Mouse (Mus musculus) adrenal gland, postnatal 0 days (tissue): ENCODE results near the gene Gm21883. TPM values are rescaled to one million over a fixed set of nuclear protein-coding genes. Genes with fewer than 3 reads are reported as not detected.

Source experiments
- polyA plus RNA-seq: library from polyadenylated mRNA; unstranded; fragments of >200 nt; fragmentation: Nextera tagmentation; extraction: Ambion mirVana; gene quantifications from 2 replicates; pipeline ENCODE4 v1.2.1, GENCODE M21; 2015

The Gm21883 gene
- not detected in 2 replicates for polyA plus RNA-seq

DNA sequence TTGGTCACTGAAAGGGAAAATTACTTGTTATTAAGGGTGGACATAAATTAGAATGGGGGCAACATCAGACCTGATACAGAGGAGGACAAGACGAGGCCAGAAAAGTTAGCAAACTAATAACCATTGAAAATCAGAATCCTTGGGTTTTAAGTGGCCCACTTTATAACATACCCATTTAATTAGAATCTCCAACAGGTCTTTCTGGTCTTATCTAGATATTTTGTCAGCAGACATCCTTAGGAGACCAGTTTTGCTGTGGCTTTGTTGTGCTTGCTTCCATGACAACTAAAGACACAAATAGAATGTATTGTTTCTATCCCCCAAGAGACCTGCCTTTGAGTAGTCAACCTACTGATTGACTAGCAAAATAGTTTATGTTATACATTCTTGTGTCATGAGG is at the start of gene Gm21883:
Gm21883 (minus strand) TSS at position 101 of the 400 bp plus-strand sequence.

DNA sequence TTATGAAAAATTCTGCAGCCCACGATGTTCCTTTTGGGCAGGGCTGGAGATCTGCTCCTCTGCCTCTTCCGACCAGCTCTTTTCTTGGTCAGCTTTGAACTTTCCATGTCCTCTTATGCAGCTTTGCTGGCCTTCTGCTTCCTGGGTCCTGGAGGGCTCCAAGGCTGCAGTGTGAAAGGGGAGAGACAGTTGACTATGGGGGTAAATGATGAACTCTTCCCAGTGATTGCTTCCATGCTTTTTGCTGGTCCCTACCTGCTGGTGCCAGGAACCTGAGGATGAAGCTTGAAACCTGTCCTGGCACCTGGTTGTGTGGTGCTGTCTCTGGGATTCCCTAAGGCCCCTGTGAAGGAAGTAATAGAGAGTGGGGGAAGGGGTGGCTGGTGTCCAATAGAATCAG is 44.7 kb upstream of the Gm21883 start, which contains the start of gene Spin2e:
Spin2e (minus strand) TSS at position 101 of the 400 bp plus-strand sequence.

Other genes starting within 250 kb of the Gm21883 start
- gene Btbd35f26, start 237.8 kb downstream of the Gm21883 start, polyA plus RNA-seq: not detected in 2 replicates
- gene Btbd35f19, start 190.4 kb downstream of the Gm21883 start, polyA plus RNA-seq: not detected in 2 replicates
- not detected in 2 replicates for gene Spin2e, start 44.6 kb upstream of the Gm21883 start, polyA plus RNA-seq
- gene Btbd35f25, start 142.9 kb upstream of the Gm21883 start, polyA plus RNA-seq: not detected in 2 replicates